Mouse (Mus musculus) heart, embryonic 11.5 days (tissue): ENCODE data around the gene Olfr228. TPM values are rescaled to one million over a fixed set of nuclear protein-coding genes. Genes with fewer than 3 reads are reported as not detected.

Experiments
- polyA plus RNA-seq: library from polyadenylated mRNA; unstranded; fragments of >200 nt; fragmentation: Nextera tagmentation; extraction: Ambion mirVana; gene quantifications from 2 replicates; pipeline ENCODE4 v1.2.1, GENCODE M21; 2014

Gene Olfr228
- polyA plus RNA-seq, 1 experiment from 2014 or later, result not detected

Other genes with a start within 250 kb of the Olfr228 start
- gene Olfr1048, start 247.1 kb downstream of the Olfr228 start, polyA plus RNA-seq, result not detected in 2 replicates
- gene Olfr1049, start 229.1 kb downstream of the Olfr228 start, polyA plus RNA-seq, result not detected in 2 replicates
- gene Olfr1051, start 208.3 kb downstream of the Olfr228 start, polyA plus RNA-seq, result not detected in 2 replicates
- gene Olfr1052, start 194.9 kb downstream of the Olfr228 start, polyA plus RNA-seq, result not detected in 2 replicates
- not detected in 2 replicates for gene Olfr1053, start 172.1 kb downstream of the Olfr228 start, polyA plus RNA-seq
- not detected in 2 replicates for gene Olfr1054, start 152.0 kb downstream of the Olfr228 start, polyA plus RNA-seq
- not detected in 2 replicates for gene Olfr1055, start 137.1 kb downstream of the Olfr228 start, polyA plus RNA-seq
- not detected in 2 replicates for gene Olfr1056, start 124.9 kb downstream of the Olfr228 start, polyA plus RNA-seq
- not detected in 2 replicates for gene Olfr1057, start 109.0 kb downstream of the Olfr228 start, polyA plus RNA-seq
- not detected in 2 replicates for gene Olfr1058, start 98.8 kb downstream of the Olfr228 start, polyA plus RNA-seq
- not detected in 2 replicates for gene Olfr1061, start 73.3 kb downstream of the Olfr228 start, polyA plus RNA-seq
- gene Olfr1062, start 60.6 kb downstream of the Olfr228 start, polyA plus RNA-seq, result not detected in 2 replicates
- not detected in 2 replicates for gene Olfr1065, start 36.8 kb downstream of the Olfr228 start, polyA plus RNA-seq
- not detected in 2 replicates for gene Olfr1066, start 31.1 kb downstream of the Olfr228 start, polyA plus RNA-seq
- not detected in 2 replicates for gene Olfr1076, start 21.1 kb upstream of the Olfr228 start, polyA plus RNA-seq
- gene Olfr1079, start 55.1 kb upstream of the Olfr228 start, polyA plus RNA-seq, result not detected in 2 replicates
- gene Olfr1080, start 70.8 kb upstream of the Olfr228 start, polyA plus RNA-seq, result not detected in 2 replicates
- not detected in 2 replicates for gene Olfr1082, start 111.6 kb upstream of the Olfr228 start, polyA plus RNA-seq
- gene Olfr1084, start 152.3 kb upstream of the Olfr228 start, polyA plus RNA-seq, result not detected in 2 replicates
- gene Olfr1085, start 174.6 kb upstream of the Olfr228 start, polyA plus RNA-seq, result not detected in 2 replicates
- not detected in 2 replicates for gene Olfr1086, start 192.7 kb upstream of the Olfr228 start, polyA plus RNA-seq
- gene Olfr1087, start 211.0 kb upstream of the Olfr228 start, polyA plus RNA-seq, result not detected in 2 replicates
- not detected in 2 replicates for gene Olfr1089, start 246.3 kb upstream of the Olfr228 start, polyA plus RNA-seq